Mouse (Mus musculus) cerebellum, adult 18-20 months (tissue): ENCODE results near the gene Trpm1.

ENCODE experiments used
- DNase-seq, 2 experiments: peaks; one replicate each; pipeline ENCODE4 v3.0.0; 2021

Trpm1 gene

DNA sequence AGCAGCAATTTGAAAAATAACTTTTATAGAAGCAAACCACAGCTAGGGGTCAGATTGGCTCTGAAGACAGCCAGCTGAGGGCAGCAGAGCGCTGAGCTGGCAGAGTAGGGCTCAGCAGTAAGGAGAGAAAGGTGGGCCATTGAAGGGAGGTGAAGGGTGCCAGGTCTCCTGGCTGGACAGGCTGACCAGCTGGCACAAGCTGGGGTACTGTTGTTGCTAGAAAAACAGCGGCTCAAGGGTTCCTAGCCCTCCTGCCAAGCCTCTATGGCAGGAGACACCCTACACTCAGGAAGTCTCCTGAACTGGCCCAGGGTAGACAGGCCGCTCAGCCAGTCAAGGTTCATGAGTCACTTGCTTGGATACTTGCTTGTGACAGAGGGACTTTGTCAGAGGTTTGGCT, 11.4 kb downstream of the Trpm1 start:
- DNase-seq: peak; percentile 67 to 69

GRCm38 (mm10) chr7:64166025-64166424, 12.4 kb downstream of the Trpm1 start:
- no peak for DNase-seq

DNA sequence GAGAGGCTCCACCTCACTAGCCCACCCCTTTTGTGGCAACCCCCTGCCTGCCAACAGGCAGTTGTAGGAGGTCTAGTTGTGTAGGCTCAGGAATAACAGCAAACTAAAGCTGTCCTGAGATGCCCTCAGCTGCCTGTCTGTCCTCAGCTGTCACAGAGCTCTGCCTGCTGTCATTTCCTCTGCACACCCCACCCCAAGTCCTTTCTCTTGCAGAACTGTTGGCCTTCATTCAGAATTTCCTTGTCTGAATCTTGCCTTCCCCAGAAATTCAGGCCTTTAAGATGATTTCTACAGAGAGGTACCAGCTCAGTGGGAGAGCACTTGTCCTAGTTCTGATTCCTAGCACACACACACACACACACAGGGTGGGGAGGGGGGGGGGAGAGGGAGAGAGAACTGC, 13.1 kb downstream of the Trpm1 start:
- no peak for DNase-seq

DNA sequence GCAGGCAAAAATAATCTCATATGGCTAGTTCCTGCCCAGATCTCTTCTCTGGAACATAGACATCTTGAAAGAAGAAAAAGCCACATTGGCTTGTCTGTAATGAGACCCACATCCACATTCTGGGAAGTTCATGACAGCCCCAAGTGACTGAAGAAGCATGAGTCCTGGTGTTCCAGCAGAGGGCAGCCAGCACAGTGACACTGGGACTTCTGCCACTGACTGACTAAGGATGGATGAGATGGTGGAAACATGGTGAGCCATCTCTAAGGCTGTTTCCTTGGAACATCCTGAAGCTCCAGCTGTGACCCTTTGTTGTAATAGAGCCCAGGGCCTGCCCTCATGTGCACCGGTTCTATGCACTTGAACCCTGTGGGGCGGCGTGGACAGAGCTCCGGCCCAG, 25.7 kb downstream of the Trpm1 start:
- DNase-seq: no peak

DNA sequence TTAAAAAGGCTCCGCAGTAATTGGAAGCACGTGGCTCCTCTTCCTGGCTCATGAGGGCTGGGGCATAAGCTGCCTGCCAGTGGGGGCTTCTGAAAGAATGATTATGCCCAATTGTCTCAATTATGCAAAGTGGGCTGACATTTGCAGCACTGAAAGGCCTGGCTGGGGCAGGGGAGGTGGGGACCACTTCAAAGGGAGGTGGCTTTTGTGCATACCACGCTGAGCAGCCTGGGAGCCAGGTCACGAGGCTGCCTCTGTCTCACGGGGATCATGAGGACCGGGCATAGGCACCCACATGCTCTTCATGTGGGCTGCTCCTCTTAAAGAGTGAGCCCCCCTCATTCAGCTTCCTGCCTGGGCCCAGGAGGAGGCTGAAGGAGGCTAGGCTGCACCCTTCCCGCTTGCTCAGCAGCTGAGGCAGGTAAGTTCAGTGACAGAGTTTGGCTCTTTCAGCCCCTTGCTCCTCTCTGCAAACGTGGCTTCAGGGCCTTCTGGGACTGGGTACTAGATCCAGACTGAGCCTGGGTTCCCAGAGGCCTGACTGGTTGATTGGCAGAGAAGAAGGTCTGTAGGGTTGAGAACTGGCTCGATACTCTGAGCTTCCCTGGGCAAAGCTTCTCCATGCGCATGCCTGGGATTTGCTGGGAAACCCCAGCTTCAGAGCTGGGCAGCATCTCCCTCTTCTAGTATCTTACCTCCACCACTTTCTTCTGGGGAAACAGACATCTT, 31.7 kb downstream of the Trpm1 start:
- no peak for DNase-seq

- no peak for DNase-seq
Measured at GRCm38 (mm10) chr7:64185932-64186312, 32.3 kb downstream of the Trpm1 start.

DNA sequence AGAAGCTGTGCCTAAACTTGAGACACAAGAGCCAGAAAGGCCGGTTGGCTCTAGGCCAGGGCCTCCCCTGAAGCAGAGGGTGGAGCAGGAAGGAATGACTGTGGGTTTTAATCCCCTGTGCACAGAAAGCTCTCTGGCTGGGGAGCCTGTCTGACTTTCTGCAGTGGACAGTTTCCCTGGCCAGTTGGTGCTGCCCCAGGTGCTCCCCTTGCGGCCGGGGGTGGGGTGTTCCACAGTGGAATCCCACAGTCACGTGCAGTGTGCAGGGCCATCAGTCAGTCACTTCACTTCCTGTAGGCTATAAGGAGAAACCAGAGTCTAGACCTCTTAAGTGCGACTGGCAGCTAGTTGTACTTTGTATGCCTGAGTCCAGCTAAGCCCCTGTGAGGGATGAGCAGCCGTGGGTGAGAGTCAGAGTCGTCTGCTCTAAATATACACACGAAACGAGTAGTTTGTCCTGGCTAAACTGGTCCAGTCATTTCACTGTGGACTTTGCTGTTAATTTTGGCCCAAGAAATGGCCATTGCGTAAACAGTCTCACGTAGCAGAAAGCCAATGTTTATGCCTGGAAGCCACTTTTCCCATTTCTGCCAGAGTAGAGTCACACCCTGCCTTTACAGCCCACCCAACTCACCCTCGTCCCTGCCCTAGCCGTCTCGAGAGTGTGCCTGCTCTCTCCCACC, 38.8 kb downstream of the Trpm1 start:
- DNase-seq: no peak

GRCm38 (mm10) chr7:64193476-64193875, 39.8 kb downstream of the Trpm1 start:
- no peak for DNase-seq

- DNase-seq: no peak
Measured at GRCm38 (mm10) chr7:64196114-64196513, 42.5 kb downstream of the Trpm1 start.

DNA sequence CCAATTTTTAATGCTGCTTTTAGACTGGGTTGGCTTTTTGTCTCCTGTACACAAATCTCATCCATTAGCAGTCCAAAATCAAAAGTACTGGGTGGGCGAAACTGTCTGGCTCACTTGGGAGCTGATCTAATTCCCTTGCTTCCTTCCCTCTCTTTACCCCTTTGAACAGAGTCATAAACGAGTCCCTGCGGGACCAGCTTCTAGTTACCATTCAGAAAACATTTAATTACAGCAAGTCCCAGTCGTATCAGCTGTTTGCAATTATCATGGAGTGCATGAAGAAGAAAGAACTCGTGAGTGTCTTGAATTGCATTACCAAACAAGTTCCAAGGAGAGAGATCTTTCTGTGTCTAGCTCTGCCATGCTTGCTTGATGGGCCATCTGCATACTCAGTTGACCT, 55.1 kb downstream of the Trpm1 start:
- no peak for DNase-seq

- DNase-seq: no peak
Measured at GRCm38 (mm10) chr7:64212870-64213269, 59.2 kb downstream of the Trpm1 start.

DNA sequence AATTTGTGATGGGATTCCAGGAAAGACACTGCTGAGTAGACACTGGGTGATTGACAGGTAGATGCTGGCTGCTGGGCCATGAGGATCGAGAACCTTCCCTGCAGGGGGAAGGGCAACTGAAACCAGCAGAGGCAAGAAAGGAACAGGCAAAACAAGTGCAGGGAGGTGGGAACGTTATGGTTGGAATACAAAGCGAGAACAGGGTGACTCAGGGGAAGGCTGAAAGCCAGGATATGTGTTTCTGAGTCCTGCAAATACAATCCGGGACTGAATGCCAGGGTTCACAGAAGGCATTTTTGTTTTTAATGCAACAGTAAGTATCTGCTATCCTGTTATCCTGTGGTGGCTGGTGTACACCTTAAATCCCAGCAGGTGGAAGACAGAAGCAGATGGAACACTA, 60.4 kb downstream of the Trpm1 start:
- DNase-seq: no peak

GRCm38 (mm10) chr7:64215613-64216012, 62.0 kb downstream of the Trpm1 start:
- DNase-seq: no peak

DNA sequence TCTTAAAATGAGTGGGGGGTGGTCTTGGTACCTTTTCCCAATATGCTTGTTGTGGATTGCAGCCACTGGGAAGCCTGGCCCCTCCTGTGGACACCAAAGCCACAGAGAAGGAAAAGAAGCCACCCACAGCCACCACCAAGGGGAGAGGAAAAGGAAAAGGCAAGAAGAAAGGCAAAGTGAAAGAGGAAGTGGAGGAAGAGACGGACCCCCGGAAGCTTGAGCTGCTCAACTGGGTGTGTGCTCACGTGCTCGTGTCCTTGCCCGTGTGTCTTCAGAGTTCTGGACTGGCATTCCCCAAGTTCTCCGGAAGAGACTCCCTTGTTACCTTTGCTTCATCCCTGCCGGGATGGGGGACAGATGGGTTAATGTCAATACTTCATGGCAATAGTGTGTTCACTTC, 63.8 kb downstream of the Trpm1 start:
- DNase-seq: no peak

GRCm38 (mm10) chr7:64219765-64220164, 66.1 kb downstream of the Trpm1 start:
- no peak for DNase-seq

DNA sequence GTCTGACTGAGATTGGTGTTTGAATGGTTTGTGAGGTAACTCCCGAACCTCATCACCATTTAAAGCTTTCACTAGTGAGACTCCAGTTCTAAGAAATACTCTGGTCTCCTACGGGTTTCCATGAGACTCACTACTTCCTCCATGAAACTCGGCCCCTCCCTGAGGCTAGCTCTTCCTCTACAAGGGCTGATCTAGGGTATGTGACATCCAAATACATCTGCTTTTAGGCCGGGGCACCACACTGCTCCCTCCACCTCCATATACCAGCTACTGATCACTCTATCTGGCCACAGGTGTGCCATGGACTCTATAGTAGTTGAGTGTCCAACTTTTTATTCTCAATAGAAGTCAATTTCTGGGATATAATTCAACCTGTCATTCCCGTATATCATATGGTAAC, 69.6 kb downstream of the Trpm1 start:
- no peak for DNase-seq

- no peak for DNase-seq
Measured at GRCm38 (mm10) chr7:64226339-64227194, 72.9 kb downstream of the Trpm1 start.

DNA sequence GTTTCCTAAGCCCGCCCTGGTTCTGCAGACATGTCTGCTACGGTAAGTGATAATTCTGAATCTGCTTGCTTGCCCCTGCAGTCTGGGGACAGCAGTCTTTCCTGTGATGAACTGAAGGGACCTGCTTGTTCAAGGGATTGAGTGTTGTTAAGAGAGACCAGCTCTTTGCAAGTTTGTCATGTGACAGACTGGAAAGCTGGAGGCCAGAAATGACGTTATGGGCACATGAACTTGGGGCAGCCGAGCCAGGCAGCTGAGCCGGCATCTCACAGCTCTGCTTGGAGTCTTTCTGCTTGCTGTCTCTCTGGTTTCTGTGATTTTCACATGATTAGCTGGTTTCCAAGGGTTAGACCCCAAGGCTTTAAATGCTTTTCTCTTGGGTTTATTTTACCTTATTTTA, 74.0 kb downstream of the Trpm1 start:
- DNase-seq: no peak

DNA sequence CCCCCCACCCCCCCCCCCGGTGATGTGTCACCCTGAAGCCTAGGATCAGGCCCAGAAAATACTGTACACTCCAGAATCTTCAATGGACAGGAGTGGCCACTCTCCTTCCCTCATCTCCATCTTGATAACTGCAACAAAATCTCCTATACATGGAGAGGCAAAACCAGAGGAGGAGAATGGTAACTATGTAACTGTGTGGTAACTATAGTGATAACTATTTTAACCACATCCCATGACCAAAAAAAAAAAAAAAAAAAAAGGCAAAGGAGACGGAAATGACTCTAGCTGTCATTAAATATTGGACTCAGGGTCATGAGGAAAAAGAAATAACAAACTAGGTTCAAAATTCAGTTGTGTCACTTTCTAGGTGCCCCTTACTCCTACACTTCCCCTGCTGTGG, 74.7 kb downstream of the Trpm1 start:
- no peak for DNase-seq

DNA sequence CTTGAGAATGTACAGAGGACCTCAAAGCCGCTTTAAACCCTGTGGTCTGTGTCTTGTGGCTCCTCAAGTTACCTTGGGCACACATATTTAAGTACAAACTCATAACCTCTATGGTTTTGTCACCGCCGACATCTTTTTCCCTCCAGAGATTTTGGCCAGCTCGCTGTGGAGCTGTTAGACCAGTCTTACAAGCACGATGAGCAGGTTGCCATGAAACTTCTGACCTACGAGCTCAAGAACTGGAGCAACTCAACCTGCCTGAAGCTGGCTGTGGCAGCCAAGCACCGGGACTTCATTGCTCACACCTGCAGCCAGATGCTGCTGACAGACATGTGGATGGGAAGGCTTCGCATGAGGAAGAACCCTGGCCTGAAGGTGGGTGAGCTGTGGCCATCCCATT, 76.3 kb downstream of the Trpm1 start:
- no peak for DNase-seq

DNA sequence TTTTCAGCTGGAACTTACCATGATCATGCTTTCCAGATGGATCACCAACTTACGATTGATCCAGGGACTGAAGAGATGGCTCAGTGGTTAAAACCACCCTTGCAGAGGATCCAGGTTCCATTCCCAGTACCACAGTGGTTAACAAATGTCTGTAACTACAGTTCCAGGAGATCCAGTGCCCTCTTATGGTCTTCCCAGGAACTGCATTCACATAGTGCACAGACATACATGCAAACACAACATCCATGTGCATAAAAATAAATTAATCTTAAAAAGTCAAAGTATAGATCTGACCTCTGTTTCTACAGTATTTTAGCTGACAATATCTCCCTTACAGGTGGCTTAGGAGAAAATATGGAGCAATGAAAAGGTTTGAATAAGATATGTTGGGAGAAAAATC, 77.4 kb downstream of the Trpm1 start:
- no peak for DNase-seq

GRCm38 (mm10) chr7:64231996-64232395, 78.4 kb downstream of the Trpm1 start:
- DNase-seq: no peak

DNA sequence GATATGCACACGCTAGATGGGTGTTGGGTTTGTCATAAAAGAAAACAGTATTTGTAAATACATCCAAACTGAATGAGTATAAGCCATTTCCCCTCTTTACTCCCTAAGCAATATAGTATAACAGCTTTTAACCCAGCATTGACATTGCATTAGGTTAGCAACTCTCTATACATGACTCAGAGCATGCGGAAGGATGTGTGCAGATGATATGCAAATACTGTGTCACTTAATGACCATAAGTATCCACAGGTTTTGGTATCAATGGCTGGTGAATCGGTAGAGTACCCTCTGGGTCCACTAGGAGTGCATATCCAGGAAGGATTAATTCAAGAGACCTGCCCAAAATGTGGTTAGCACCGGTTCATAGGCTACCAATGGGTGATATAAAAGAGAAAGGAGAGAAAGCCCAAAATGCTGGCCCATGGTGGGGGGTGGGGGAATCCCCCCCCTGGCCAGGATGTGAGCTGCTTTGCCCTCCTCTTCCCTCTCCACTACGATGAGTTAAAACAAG, 80.7 kb downstream of the Trpm1 start:
- DNase-seq: no peak

DNA sequence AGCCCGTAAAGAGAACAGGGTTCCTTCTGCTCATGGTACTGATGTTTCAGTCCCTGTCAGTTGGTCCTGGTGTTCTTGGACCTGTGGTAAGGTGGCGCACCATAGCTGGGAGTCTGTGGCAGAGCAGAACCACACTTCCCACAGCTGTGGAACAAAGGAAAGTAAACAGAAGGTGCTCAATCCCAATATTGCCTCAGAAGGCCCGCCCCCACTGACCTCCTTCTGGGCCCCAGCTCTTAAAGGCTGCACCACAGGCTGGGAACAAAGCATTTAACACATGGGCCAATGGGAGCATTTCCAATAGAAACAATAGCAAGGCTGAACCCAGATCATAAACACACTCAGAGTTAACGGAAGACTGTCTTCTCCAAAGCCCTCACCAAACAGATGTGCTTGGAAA, 82.9 kb downstream of the Trpm1 start:
- no peak for DNase-seq
